Mouse (Mus musculus) cerebellum, adult 9-10 months (tissue): ENCODE measurements around the gene Ccr10.

Experiments
- DNase-seq: peaks from one replicate; pipeline ENCODE4 v3.0.0; 2022

Ccr10 gene

DNA sequence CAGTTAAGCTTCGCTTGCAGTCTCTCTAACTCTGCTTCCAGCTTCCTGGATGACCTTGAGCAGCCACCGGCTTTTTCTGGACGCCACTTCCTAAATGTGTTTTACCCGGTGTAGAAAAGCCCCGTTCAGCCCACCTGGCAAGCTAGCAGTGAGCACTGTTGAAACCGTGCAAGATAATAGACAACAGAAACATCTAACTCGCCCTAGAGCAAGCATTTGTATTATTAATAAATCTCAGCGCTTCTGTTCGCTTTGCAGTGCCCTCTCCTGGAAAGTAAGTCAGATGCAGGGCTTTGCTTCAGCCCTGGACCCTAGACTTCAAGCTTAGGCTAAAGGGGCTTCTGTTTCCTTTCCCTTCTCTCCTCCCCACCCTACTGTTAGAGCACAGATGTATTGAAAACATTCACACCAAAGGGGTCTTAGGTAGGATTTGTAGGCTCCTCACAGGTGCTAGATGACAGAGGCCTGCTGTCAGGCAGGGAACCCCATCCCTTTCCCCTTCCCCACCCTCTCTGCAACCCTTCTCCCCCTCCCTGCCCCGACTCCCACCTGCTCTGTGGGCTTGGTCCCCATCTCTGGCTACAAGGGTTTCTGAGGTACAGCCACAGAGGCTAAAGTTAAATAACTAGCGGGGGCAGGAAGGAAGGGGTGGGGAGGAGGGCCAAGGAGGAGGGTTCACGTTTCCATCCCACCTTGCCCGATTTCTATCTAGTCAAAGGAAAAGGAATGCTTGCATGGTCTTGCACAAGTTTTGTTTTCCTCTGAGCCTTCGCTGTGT, at the start of gene Ccr10:
TSS of gene Ccr10 (minus strand) at position 593 of the 778 bp plus-strand sequence.
- peak; percentile 79 for DNase-seq

GRCm38 (mm10) chr11:101224337-101224736, 49.1 kb upstream of the Ccr10 start:
- DNase-seq: no peak

DNA sequence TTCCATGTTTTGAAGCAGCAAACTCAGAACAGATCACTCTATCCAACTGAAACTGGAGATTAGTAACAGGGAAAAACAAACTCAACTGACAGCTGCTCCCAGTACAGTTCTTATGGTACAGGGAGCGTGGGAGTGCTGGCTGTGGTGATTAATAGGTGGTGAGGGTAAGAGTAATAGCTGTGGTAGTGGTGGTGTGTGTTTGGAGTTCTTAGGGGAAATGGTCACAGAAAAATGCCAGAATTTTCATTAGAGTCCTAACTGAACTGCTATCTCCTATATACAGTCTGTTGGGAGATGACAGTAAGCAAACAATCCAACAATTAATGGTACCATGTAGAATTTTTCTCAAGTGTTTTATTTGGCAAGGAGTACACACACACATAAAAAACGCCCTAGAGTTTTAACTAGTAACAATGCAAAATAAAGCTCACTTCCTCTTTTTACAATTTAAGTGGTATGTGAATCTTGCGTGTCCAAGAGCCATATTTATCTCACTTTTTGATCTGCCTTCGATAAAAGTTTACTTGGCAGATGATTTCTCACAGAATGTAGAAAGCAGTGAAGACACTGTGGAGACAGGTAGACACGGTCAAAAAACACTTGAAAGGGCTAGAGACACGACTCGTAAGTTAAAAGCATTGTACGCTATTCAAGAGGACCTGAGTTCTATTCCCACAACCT, 46.2 kb upstream of the Ccr10 start:
- DNase-seq: no peak

DNA sequence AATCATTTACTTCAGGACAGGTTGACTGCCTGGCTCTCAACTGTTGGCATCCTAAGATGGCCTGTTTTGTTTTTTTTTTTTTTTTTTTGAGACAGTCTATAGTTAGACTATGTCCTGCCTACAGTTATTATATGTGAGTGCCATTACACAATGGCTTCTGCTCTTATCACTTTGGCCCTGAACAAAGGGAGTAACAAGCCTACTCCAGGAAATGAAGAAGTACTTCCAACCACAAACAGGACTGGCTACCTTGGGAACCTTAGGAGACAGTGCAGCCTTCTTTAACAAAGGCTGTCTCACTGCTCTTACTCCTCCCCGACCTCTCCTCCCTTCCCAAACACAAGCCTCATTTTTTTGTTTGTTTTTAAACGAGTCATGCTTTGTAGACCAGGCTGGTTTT, 45.6 kb upstream of the Ccr10 start:
- no peak for DNase-seq

GRCm38 (mm10) chr11:101218436-101219055, 43.3 kb upstream of the Ccr10 start:
- no peak for DNase-seq

DNA sequence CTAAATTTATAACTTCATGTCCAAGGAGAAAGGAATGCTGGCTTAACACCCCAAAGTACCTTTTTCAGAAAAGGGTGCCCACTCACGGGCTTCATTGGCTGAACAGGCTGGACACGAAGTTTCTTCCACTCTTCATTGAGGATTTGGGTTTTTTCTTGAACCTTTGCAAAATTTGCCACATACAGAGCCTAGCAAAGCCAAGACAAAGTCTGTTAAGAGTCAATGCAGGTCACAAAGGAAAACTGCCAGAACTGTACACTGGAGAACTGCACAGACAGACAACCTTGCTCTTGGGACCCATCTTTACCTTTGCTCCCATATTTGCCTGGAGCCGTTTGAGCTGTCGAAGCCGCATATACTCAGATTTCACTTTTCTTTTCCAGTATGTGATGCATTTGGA, 41.7 kb upstream of the Ccr10 start:
- no peak for DNase-seq

DNA sequence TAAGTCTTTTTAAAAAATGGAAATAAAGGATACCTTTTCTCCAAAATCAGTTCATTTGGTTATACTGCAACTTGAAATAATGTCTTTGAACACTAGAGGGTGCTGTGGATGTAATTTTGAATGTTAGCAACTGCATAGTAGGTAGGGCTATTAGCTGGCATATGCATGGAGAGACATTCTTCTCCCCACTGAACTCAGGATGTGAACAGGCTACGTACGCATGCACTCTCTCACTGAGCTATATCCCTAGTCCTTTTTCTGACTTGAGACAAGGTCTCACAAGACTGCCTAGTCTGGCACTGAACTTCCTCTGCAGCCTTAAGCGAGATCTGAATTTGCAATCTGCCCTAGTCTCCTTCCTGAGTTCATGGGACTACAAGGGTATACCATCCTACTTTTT, 36.7 kb upstream of the Ccr10 start:
- DNase-seq: peak; percentile 87

DNA sequence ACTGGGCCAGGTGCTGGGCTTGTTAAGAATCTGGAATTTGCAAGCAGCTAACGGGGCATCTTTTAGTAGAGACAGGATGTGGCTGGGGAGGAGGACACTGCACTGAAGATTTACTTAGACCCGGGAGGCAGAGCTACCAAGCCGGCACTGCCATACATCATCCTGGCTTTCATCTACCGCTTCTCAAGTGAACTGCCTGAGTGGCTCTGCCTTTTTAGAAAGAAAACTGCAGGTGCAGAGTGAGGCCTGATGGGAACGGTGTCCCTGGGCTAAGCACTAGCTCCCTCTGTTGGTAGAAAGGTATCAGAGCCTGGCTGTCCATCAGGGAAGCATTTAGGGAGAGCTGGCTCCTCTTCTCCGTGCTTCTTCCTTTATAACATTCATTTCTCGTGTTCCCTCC, 25.7 kb upstream of the Ccr10 start:
- DNase-seq: peak; percentile 90

GRCm38 (mm10) chr11:101199555-101199954, 24.3 kb upstream of the Ccr10 start:
- DNase-seq: no peak

DNA sequence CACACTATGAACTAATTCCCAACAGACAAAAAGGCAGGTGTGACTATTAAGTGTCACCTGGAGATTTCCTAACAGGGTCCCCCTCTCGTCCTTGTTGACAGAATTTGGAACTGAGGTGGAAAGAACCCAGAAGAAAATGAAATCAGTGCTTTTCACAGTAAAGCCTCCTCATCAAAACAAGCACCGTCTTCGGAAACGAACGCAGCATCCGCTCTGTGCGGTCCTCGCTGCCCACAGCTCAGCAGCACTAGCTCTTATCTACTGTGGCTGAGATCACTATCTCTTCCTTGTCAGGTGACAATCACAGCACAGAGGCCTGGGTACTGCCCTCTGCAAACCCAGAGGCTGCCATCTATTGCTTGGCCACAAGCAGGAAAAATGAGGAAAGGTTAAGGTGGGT, 20.9 kb upstream of the Ccr10 start:
- peak; percentile 31 for DNase-seq

DNA sequence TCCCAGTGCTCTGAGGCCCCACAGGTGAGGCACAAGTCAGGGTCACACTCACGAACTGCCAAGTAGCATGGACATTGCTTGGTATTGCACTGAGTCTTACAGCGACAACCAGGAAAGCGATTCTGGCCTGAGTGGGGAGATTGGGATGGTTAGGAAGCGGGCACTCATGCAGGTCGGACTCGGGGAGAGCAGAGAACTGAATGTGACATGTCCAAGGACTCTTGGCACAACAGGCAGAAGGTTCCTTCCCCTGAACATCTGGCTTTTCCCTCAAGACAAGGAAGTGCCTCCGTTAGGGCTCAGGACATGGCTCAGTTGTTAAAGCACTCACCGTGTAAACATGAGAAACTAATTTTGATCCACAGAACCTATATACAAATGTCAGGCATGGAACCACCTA, 20.3 kb upstream of the Ccr10 start:
- peak; percentile 31 for DNase-seq

DNA sequence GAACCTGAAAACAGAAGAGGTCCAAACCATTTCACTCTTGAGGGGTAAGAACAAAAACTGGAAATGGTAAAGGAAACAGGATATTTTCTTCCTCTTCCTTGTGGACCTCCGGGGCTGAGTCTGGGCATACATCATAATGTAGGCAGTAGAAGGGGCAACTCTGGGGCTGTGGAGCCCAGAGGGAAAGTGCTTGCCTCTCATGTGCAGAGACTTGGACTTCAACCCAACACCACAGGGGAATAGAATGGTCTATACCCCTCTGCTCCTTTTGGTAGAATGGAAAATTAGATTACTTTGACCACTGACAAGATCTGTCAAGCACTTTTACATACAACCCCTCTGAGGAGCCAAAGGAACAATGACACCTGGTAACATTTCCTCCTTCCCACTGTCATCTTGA, 19.9 kb upstream of the Ccr10 start:
- DNase-seq: peak; percentile 25

DNA sequence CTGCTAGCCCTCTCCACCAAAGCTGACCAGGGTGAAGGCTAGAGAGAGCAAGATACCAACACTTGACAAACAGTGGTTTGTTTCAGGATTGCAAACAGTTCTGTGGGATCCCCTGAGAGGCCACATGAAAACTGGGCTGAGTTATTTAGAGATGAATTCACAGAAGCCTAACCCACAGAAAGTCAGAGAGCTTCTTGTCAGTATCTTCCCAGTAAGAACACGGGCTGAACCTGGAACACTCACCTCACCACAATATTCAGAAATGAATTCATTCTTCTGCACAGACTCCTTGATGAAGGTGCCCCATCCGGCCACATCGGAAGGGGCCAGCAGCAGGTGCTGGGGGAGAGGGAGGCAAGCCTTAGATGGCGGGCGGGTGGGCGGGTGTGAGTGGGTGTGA, 19.4 kb upstream of the Ccr10 start:
- no peak for DNase-seq

DNA sequence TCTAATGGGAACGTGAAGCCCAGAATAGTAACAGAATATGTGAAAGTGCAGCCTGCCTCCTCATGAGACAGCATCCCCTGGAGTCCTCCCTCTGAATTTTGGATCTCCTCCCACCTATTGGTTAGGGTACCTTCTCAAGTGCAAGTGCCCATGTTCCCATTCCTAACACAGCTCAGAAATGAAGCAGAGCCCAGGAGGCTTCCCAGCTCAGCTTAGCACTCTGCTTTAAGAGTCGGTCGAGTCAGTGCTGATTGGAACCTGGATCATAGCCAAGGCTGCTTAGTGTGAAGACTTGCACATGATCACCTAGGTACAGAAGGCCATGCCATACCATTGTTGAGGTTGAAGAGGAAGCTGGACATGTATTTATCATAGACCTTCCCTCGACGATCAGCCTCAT, 18.9 kb upstream of the Ccr10 start:
- peak; percentile 60 for DNase-seq

- DNase-seq: peak; percentile 64
Measured at GRCm38 (mm10) chr11:101193076-101193475, 17.8 kb upstream of the Ccr10 start.

DNA sequence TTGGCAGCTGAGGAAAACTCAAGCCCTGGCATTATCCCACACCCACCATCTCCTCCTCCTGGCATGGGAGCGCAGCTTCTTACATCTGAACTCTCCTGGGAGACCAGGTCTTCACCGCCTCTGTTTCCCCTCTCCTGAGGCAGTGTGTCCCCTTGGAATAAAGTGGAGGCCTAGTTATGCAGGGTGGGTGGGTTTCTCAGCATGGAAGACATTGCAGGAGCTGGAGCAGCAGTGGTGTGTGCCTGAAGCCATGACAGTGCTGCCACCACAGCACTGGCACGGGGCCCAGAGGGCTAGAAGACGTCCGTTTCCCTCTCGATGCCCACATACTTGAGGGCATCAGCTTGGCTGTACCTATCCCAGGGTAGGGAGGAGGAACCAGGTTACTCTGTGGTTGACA, 17.4 kb upstream of the Ccr10 start:
- DNase-seq: peak; percentile 61

DNA sequence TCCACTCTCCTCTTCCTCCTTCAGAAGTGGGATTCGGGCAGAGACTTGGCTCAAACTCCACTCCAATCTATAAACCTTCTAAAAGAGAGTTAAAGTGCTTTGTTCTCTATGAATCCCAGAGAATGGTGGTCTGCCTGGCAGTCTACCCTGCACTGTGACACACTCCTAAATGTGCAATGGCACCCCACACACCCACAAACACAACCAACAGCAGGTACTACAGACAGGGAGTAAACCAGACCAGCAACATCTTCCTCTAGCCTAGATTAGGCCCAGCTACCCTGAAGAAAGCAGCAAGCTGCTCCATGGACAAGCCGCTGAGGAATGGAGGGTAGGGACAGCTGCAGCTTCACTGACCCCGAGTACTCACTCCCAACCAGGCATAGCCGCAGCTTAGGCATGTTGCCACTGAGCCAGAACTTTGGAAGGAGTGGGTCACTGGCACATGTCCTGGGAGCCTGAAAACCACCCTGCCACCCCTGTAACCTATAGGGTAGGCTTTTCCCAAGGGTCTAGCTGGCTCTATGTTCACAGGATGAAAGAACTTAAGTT, 16.8 kb upstream of the Ccr10 start:
- peak; percentile 61 for DNase-seq

- DNase-seq: peak; percentile 77
Measured at GRCm38 (mm10) chr11:101190913-101191907, 16.0 kb upstream of the Ccr10 start.

DNA sequence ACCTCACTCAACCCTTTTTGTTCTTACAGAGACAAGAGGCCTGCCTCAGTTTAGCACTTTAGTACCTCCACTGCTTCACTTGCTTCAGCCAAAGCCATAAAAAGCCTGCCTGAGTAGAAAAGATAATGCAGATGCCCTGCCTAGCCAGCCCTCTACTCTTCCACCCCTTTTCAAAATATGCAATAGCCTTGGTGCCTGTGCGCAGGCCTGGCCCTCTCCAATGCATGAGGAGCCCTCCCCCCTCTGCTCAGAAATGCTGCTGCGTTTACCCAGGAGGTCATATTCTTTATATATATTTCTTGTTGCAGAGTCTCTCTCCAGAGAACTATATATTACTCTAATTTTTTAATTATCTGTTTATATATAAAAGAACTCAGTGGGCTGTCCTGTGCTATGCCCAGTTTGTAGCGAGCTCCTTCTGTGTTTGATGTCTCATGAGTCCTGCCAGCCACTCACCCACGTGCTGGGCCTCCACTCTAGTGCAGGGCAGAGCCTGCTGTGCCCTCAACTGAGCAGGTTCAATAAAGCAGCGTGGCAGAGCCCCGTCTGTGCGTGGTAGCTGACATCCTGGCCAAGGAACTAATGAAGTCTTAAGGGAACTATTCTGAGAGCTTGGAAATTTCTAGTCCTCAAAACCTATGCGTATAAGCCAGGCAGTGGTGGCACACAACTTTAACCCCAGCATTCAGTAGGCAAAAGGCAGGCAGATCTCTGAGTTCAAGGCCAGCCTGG, 15.1 kb upstream of the Ccr10 start:
- peak; percentile 69 for DNase-seq

DNA sequence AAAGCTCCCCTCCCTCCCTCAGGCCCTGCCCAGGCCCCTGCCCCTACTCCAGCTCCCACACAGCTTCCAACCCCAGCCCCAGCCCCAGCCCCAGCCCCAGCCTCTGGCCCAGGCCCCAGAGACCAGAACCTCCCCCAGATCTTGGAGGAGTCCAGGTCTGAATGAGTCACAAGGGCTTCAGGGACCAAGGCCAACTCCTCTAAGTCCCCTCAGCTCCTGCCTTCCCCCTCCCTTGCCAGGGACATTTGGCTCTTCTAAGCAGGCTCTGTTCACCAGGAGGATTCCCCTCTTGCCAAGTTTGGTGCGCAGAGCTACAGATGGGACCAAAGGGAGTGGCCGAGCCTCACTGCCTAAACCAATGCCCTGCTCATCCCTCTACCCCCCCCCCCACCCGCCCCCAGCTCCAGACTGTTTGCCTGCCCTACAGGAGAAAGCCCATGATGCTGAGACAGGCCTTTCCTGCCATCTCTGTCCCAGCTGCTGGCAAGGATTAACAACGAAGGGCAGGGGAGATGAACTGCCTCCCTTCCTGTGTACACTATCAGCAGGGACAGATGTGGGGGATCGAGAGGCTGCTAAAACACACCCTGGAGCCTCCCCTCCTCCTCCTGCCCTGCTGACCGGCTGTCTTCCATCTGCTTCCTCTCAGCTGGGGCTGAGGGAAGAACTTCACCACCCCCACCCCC, 14.4 kb upstream of the Ccr10 start:
- peak; percentile 96 for DNase-seq

GRCm38 (mm10) chr11:101188166-101188805, 13.0 kb upstream of the Ccr10 start:
- DNase-seq: peak; percentile 96
